Mouse (Mus musculus): ENCODE measurements around the gene Jtb. TPM values are rescaled to one million over a fixed set of nuclear protein-coding genes. Genes with fewer than 3 reads are reported as not detected.

Gene Jtb
- polyA plus RNA-seq, 1 experiment from 2014 or later: 97.0 TPM

- WGBS: 26% methylated on average over 16 of the region's 16 CpGs
- Histone ChIP-seq H3K4me3 (ENCODE audit: low read length) (peak overlapping the region; percentile 96), H3K27ac (ENCODE audit: low read depth, low read length) (peak overlapping the region; percentile 97), H3K27me3 (replicated peaks; ENCODE audit: control insufficient read depth, insufficient read depth, low read length) (no peaks in the 10 kb centered on the region), H3K4me2 (ENCODE audit: low read length) (peak overlapping the region; percentile 76), H3K9ac (ENCODE audit: low read depth, low read length) (peak overlapping the region; percentile 99), H3K4me1 (ENCODE audit: control insufficient read depth, insufficient read depth, low read depth, low read length) (peaks cover 10% of the 10 kb centered on the region), H3K36me3 (ENCODE audit: control insufficient read depth, insufficient read depth, low read length) (peaks cover 20% of the 10 kb centered on the region), H3K9me3 (ENCODE audit: control insufficient read depth, low read length) (no peaks in the 10 kb centered on the region)
- ATAC-seq: peak; percentile 51
These were observed 34.7 kb downstream of the Jtb start for GRCm38 (mm10) chr3:90265932-90266741.

- peaks cover 16% of the 10 kb centered on the region for H3K36me3 ChIP-seq (ENCODE audit: control insufficient read depth, insufficient read depth, low read length)
- 90% methylated on average over 20 of the region's 20 CpGs for WGBS
- no peak for ATAC-seq
- no peak overlapping the region; the same call in 1 of the 2 replicates for H3K4me2 ChIP-seq (ENCODE audit: low read length)
- H3K27ac ChIP-seq (ENCODE audit: low read depth, low read length): no peak overlapping the region; the same call in 1 of the 2 replicates
- H3K4me3 ChIP-seq (ENCODE audit: low read length): no peak overlapping the region
- no peaks in the 10 kb centered on the region for H3K9me3 ChIP-seq (ENCODE audit: control insufficient read depth, low read length)
- H3K27me3 ChIP-seq (replicated peaks; ENCODE audit: control insufficient read depth, insufficient read depth, low read length): no peaks in the 10 kb centered on the region
- H3K4me1 ChIP-seq (ENCODE audit: control insufficient read depth, insufficient read depth, low read depth, low read length): peaks cover 10% of the 10 kb centered on the region
- H3K9ac ChIP-seq (ENCODE audit: low read depth, low read length): no peak overlapping the region
These were observed 35.7 kb downstream of the Jtb start for GRCm38 (mm10) chr3:90266901-90267775.

- ATAC-seq: no peak
- no peak overlapping the region for H3K4me2 ChIP-seq (ENCODE audit: low read length)
- H3K4me1 ChIP-seq (ENCODE audit: control insufficient read depth, insufficient read depth, low read depth, low read length): peaks cover 10% of the 10 kb centered on the region
- no peak overlapping the region for H3K27ac ChIP-seq (ENCODE audit: low read depth, low read length)
- no peak overlapping the region for H3K4me3 ChIP-seq (ENCODE audit: low read length)
- no peaks in the 10 kb centered on the region for H3K27me3 ChIP-seq (replicated peaks; ENCODE audit: control insufficient read depth, insufficient read depth, low read length)
- no peaks in the 10 kb centered on the region for H3K9me3 ChIP-seq (ENCODE audit: control insufficient read depth, low read length)
- no peak overlapping the region for H3K9ac ChIP-seq (ENCODE audit: low read depth, low read length)
- 95% methylated on average over 11 of the region's 11 CpGs for WGBS
- peaks cover 14% of the 10 kb centered on the region for H3K36me3 ChIP-seq (ENCODE audit: control insufficient read depth, insufficient read depth, low read length)
These were observed 36.8 kb downstream of the Jtb start for GRCm38 (mm10) chr3:90268190-90268589.

- Histone ChIP-seq H3K9ac (ENCODE audit: low read depth, low read length) (no peak overlapping the region), H3K4me3 (ENCODE audit: low read length) (no peak overlapping the region), H3K4me1 (ENCODE audit: control insufficient read depth, insufficient read depth, low read depth, low read length) (peaks cover 10% of the 10 kb centered on the region), H3K36me3 (ENCODE audit: control insufficient read depth, insufficient read depth, low read length) (peaks cover 7% of the 10 kb centered on the region), H3K27me3 (replicated peaks; ENCODE audit: control insufficient read depth, insufficient read depth, low read length) (no peaks in the 10 kb centered on the region), H3K9me3 (ENCODE audit: control insufficient read depth, low read length) (no peaks in the 10 kb centered on the region), H3K27ac (ENCODE audit: low read depth, low read length) (no peak overlapping the region), H3K4me2 (ENCODE audit: low read length) (no peak overlapping the region)
- no peak for ATAC-seq
- 85% methylated on average over 16 of the region's 16 CpGs for WGBS
These were observed 37.6 kb downstream of the Jtb start for GRCm38 (mm10) chr3:90268971-90269370.

GRCm38 (mm10) chr3:90270784-90271183, 39.4 kb downstream of the Jtb start:
- no peak overlapping the region for H3K9ac ChIP-seq (ENCODE audit: low read depth, low read length)
- peaks cover 8% of the 10 kb centered on the region for H3K36me3 ChIP-seq (ENCODE audit: control insufficient read depth, insufficient read depth, low read length)
- WGBS: 97% methylated on average over 8 of the region's 8 CpGs
- H3K9me3 ChIP-seq (ENCODE audit: control insufficient read depth, low read length): no peaks in the 10 kb centered on the region
- H3K4me2 ChIP-seq (ENCODE audit: low read length): no peak overlapping the region
- H3K27ac ChIP-seq (ENCODE audit: low read depth, low read length): no peak overlapping the region
- H3K27me3 ChIP-seq (replicated peaks; ENCODE audit: control insufficient read depth, insufficient read depth, low read length): no peaks in the 10 kb centered on the region
- no peak for ATAC-seq
- peaks cover 10% of the 10 kb centered on the region for H3K4me1 ChIP-seq (ENCODE audit: control insufficient read depth, insufficient read depth, low read depth, low read length)
- H3K4me3 ChIP-seq (ENCODE audit: low read length): no peak overlapping the region

- H3K4me3 ChIP-seq (ENCODE audit: low read length): no peak overlapping the region
These were observed 40.8 kb downstream of the Jtb start for GRCm38 (mm10) chr3:90272170-90272569.

GRCm38 (mm10) chr3:90273855-90274254, 42.5 kb downstream of the Jtb start:
- H3K36me3 ChIP-seq (ENCODE audit: control insufficient read depth, insufficient read depth, low read length): peaks cover 19% of the 10 kb centered on the region
- WGBS: 93% methylated on average over 22 of the region's 22 CpGs
- no peaks in the 10 kb centered on the region for H3K27me3 ChIP-seq (replicated peaks; ENCODE audit: control insufficient read depth, insufficient read depth, low read length)
- ATAC-seq: no peak
- H3K4me2 ChIP-seq (ENCODE audit: low read length): no peak overlapping the region
- no peak overlapping the region for H3K27ac ChIP-seq (ENCODE audit: low read depth, low read length)
- H3K4me1 ChIP-seq (ENCODE audit: control insufficient read depth, insufficient read depth, low read depth, low read length): no peaks in the 10 kb centered on the region
- no peaks in the 10 kb centered on the region for H3K9me3 ChIP-seq (ENCODE audit: control insufficient read depth, low read length)
- no peak overlapping the region for H3K9ac ChIP-seq (ENCODE audit: low read depth, low read length)
- H3K4me3 ChIP-seq (ENCODE audit: low read length): no peak overlapping the region

More at GRCm38 (mm10) chr3:90272170-90272569, 40.8 kb downstream of the Jtb start:
- ATAC-seq: no peak
- no peaks in the 10 kb centered on the region for H3K9me3 ChIP-seq (ENCODE audit: control insufficient read depth, low read length)
- no peak overlapping the region for H3K9ac ChIP-seq (ENCODE audit: low read depth, low read length)
- 75% methylated on average over 9 of the region's 9 CpGs for WGBS
- H3K27me3 ChIP-seq (replicated peaks; ENCODE audit: control insufficient read depth, insufficient read depth, low read length): no peaks in the 10 kb centered on the region
- H3K4me2 ChIP-seq (ENCODE audit: low read length): no peak overlapping the region
- no peaks in the 10 kb centered on the region for H3K4me1 ChIP-seq (ENCODE audit: control insufficient read depth, insufficient read depth, low read depth, low read length)
- peaks cover 14% of the 10 kb centered on the region for H3K36me3 ChIP-seq (ENCODE audit: control insufficient read depth, insufficient read depth, low read length)
- no peak overlapping the region for H3K27ac ChIP-seq (ENCODE audit: low read depth, low read length)

- H3K27ac ChIP-seq (ENCODE audit: low read depth, low read length): no peak overlapping the region
- 92% methylated on average over 11 of the region's 11 CpGs for WGBS
- H3K9me3 ChIP-seq (ENCODE audit: control insufficient read depth, low read length): no peaks in the 10 kb centered on the region
- no peaks in the 10 kb centered on the region for H3K4me1 ChIP-seq (ENCODE audit: control insufficient read depth, insufficient read depth, low read depth, low read length)
- no peaks in the 10 kb centered on the region for H3K27me3 ChIP-seq (replicated peaks; ENCODE audit: control insufficient read depth, insufficient read depth, low read length)
- ATAC-seq: no peak
- H3K9ac ChIP-seq (ENCODE audit: low read depth, low read length): no peak overlapping the region
- H3K4me2 ChIP-seq (ENCODE audit: low read length): no peak overlapping the region
- peaks cover 27% of the 10 kb centered on the region for H3K36me3 ChIP-seq (ENCODE audit: control insufficient read depth, insufficient read depth, low read length)
- no peak overlapping the region for H3K4me3 ChIP-seq (ENCODE audit: low read length)
These were observed 43.9 kb downstream of the Jtb start for GRCm38 (mm10) chr3:90275286-90275685.

GRCm38 (mm10) chr3:90276858-90277257, 45.5 kb downstream of the Jtb start:
- Histone ChIP-seq H3K4me2 (ENCODE audit: low read length) (no peak overlapping the region), H3K4me3 (ENCODE audit: low read length) (no peak overlapping the region), H3K27ac (ENCODE audit: low read depth, low read length) (no peak overlapping the region), H3K4me1 (ENCODE audit: control insufficient read depth, insufficient read depth, low read depth, low read length) (no peaks in the 10 kb centered on the region), H3K9me3 (ENCODE audit: control insufficient read depth, low read length) (no peaks in the 10 kb centered on the region), H3K9ac (ENCODE audit: low read depth, low read length) (no peak overlapping the region), H3K36me3 (ENCODE audit: control insufficient read depth, insufficient read depth, low read length) (peaks cover 30% of the 10 kb centered on the region), H3K27me3 (replicated peaks; ENCODE audit: control insufficient read depth, insufficient read depth, low read length) (no peaks in the 10 kb centered on the region)
- no peak for ATAC-seq
- 51% methylated on average over 15 of the region's 16 CpGs for whole genome bisulfite sequencing

Measured in hindbrain, embryonic 16.5 days (tissue).